Mouse (Mus musculus) thymus, postnatal 14 days (tissue): Measurements from ENCODE around the gene Pja2.
"Not testable (repeated sequence)": the region's sequence is repeated elsewhere in the genome, so short reads cannot be mapped to it uniquely, and the experiment has no call there.

Experiments used
- DNase-seq: peaks from one replicate; pipeline ENCODE4 v3.0.0; 2021

Pja2 gene

DNA sequence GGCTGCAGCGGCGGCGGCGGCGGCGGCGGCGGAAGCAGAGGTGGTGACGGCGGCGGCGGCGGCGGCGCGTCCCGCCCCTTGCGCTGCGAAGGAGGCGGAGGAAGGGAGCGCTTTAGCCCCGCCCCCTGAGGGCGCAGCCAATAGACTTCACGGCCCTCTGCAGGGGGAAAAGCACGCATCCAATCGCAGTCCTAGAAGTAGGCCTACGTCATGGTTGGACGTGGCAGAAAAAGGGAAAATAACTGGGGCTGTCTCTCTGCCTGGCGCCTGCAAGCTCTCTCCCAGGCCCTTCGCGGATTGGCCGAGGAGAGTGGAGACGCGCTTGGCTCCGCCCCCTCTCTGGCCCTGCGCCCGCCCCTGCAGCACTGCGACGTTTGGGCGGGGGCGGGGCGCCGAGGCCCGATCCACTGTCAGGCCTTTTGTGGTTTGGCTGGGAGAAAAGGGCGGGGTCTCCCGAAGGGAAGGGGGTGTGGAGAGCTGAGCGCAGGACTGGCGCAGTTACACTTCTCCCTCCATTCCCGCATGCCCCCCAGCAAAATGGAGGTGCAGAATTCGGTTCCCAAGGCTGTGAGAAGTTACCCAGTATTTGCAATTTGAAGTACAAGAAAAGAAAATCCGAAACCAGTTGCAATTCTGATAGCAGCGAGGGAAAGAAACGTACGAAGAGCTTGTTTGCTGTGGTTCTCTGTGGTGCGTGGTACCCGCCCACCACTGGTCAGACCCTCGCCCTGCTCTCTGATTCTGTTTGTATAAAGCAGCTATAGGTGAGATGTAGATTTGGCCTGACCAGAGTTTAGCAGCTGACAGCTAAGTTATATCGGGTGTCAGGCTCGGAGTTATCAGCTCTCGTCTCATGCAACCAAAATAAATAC, at the start of gene Pja2:
Pja2 (minus strand) TSS at position 19 of the 872 bp plus-strand sequence.
- peak; percentile 98 for DNase-seq

- peak; percentile 57 for DNase-seq
Measured at GRCm38 (mm10) chr17:64375327-64375726, 43.6 kb upstream of the Pja2 start.

DNA sequence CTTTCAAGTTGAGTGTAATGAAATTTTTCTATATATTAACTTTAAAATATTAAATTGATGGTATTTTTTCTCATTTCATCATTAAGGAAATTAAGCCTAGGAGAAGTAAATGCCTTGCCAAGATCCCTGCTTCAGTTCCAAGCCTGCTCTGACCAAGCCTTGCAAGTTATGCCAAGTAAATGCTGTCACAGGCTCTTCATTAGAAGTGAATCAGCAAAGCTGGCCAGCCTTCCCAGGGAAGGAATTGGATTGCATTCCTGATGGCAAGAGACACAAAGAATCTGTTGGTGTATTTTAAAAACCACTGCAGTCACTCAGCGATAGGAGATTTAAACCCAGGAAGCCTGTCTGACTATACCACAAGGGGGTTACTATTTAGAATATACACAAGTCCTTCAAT, 32.0 kb upstream of the Pja2 start:
- no peak for DNase-seq

DNA sequence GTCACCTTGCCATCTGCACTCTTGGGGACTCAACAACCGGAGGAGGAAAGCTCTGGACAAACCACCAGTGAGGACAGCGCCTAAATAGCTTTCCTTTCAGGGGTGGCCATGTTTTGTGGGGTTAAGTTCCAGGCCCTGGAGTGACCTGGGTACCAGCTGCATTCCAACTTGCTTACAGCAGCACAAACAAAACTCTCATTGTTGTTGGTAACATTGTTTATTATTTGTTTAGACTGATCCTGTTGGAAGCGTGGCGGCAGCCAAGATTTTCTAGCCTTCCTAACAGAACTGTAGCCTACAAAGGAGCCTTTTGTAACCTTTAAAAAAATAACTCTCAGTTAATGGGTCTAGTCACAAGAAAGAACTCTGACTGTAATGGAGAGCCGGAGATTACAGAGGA, 30.9 kb upstream of the Pja2 start:
- no peak for DNase-seq

- DNase-seq, result no peak
Measured at GRCm38 (mm10) chr17:64361911-64362425, 30.3 kb upstream of the Pja2 start.

DNA sequence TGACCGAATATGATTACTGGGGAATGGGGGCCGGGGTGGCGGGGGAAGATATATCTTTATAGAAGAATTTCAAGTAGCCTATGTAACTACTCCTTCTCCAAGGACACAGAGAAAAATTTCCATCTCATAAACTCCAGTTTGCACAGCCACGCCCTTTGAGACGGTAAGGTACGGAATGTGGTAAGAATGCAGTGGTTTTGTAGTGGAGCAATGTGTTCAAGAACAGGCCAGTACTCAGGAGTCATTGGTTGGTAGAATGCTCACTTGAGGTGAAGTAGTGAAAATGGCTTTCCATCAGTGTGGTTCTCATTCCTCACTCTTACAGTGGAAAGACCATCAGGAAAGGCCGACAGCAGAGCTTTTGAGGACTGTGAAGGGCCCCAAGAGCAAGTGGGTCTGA, 22.2 kb upstream of the Pja2 start:
- DNase-seq, result no peak

DNA sequence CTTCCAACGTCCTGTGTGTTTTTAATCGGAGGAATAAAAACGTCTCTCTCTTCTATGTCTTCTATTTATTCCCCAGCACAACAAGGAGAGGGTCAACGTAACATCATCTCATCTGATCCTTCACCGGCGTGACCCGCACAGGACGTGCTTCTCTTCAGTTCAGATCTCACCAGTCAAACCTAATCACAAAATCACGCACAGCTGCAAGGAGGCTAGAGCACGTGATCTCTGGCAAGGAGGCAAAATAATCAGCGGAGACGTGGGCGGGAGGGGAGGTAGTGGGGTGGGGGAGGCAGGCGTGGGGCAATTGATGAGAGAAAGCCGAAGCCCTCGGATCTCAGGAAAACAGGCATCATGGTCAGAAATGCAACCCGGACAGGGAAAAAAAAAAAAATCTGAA, 14.4 kb upstream of the Pja2 start:
- no peak for DNase-seq

- no peak for DNase-seq
Measured at GRCm38 (mm10) chr17:64344576-64345172, 13.0 kb upstream of the Pja2 start.

GRCm38 (mm10) chr17:64341698-64342097, 10.0 kb upstream of the Pja2 start:
- no peak for DNase-seq

- no peak for DNase-seq
Measured at GRCm38 (mm10) chr17:64339752-64340151, 8.0 kb upstream of the Pja2 start.

DNA sequence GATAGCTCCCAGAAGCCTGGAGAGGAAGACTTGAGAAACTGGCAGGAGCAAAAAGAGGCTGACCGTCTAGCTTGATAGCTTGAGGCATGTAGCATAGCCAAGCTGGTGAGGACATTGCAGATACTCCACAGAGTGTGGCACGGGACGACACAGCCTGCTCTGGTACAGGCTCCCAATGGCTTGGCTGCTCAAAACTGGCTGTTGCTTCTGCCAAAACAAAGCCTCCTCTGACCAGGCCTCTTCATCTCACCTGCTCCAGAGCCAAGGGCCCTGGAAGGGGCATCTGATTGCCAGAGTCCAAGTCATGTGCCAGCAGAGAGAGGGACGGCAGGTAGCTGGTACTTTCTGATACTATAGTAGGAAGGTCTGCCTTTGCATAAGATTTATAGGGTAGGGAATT, 5.5 kb upstream of the Pja2 start:
- no peak for DNase-seq

- no peak for DNase-seq
Measured at GRCm38 (mm10) chr17:64333956-64334355, 2.2 kb upstream of the Pja2 start.

- no peak for DNase-seq
Measured at GRCm38 (mm10) chr17:64332770-64333096, 1.0 kb upstream of the Pja2 start.

- DNase-seq, result no peak
Measured at GRCm38 (mm10) chr17:64331291-64331897, 322 bp downstream of the Pja2 start.

- DNase-seq, result no peak
Measured at GRCm38 (mm10) chr17:64330885-64331284, 831 bp downstream of the Pja2 start.

DNA sequence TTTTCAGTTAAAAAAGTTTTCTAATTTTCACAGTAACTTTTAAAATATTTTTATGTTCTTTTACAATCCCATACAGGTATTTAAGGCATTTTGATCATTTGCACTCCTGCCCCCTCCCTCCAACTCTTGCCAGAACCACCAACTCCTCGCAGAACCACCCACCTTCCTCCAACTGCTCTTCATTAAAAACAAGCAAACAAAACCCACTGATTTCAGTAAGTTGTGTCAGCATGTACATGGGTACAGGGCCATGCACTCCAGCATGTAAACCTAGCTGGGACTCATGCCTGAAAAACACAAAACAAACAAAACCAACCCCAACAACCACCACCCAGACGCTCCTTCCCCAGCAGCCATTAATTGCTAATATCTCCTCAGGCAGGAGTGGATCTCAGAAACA, 7.2 kb downstream of the Pja2 start:
- DNase-seq, result no peak

- DNase-seq, result no peak
Measured at GRCm38 (mm10) chr17:64315428-64315827, 16.3 kb downstream of the Pja2 start.

DNA sequence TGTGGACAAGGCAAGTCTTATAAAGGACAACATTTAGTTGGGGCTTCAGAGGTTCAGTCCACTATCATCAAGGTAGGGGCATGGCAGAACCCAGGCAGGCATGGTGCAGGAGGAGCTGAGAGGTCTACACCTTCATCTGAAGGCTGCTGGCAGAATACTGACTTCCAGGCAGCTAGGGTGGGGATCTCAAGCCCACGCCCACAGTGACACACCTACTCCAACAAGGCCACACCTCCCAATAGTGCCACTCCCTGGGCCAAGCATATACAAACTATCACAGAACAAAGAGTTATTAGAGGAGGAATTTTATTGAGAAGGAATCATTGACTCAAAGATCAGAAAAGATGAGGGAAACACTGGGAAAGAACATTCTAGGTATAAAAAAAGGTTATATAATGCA, 17.2 kb downstream of the Pja2 start:
- not testable (repeated sequence) for DNase-seq

GRCm38 (mm10) chr17:64297628-64298027, 34.1 kb downstream of the Pja2 start:
- no peak for DNase-seq

DNA sequence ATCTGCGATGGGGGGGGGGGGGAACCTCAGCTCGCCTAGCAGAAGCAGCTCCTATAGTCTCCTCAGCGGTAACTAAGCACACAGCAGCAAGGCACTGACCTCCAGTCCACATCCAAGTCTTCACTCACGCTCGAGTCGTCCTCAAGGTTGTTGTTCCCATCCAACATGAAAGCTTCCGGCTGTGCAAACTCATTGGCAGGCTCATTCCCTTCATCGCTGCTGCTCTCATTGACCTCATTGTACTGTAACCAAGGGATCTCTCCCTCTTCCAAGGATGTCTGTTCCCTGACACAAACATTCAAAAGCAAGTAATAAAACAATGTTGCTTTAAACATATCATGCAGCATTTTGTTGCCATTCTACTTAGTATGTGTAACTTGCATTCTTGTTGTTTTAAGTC, 39.0 kb downstream of the Pja2 start:
- no peak for DNase-seq

GRCm38 (mm10) chr17:64289684-64290083, 42.0 kb downstream of the Pja2 start:
- DNase-seq, result no peak

DNA sequence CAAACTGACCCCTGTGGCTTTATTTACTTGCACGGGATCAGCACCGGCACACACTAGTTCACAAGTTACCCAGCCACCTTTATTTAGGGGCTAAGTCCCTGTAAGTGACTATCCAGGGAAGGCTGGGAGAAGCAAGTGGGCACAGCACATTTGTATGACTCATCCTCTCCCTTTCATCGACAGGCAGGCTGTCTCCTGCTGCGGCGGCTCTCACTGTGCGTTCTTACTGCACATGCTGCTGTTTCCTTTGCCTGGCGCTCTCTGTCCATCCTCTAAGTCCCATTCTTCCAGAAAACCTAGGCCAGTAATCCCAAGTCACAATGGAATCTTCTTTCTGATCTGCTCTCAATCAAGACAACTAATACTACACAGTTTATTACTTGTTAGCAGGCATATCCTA, 43.7 kb downstream of the Pja2 start:
- no peak for DNase-seq

DNA sequence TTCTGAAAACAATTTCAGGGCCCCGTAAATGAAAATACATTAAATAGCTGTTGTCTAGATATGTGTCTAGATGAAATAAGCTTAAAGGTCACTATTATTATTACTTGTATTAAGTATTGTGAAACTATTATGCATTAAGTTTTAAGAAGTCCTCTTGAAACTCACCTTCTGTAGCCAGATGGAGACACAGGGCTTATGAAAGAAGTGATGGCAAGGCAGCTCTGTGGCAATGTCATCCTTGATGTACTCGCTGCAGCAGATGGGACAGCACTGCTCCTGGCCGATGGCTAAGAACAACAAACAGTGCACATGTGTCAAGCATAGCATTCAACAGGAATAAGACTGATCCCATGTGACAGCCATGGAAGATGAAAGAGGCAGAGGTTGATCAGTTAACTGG, 44.9 kb downstream of the Pja2 start:
- no peak for DNase-seq

DNA sequence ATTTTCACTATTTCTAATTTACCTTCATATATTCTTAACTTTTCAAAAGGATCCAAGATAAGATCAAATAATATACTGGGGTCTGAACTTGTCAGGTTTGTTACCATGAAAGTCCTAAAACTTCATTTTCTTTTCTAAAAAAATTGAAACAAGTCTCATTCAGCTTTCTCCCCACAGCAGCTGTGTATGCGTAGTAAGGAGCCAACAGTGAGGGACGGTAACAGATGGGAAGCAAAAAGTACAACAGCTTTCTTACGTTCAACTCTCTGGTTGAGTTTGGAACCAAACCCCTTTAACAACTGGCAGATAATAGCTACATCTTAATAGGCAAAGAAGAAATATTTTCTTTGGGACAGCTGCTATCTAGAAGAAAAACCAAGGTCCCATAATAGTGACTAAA, 50.3 kb downstream of the Pja2 start:
- not testable (repeated sequence) for DNase-seq
